Comparison of ENCODE assay signal across 15 mouse cellular contexts in the genomic region with DNA sequence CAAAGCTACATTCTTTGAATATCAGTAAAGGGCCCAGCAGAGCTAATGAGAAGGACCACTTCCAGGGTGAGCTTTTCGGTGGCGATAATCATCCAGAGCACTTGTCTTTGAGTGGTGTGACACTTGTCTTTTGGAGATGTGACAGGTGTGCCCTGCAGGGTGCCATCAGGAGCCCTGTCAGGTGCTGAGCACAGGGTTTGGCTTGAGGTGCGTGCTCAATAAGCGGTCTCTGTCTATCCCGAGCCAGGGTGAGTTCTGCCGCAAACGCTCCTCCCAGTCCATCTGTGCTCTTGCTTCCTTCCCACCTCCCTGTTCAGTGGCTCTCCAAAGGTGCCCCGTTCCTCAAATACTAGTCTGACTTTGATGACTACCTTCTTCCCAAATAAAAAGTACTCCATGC. TPM values are rescaled to one million over a fixed set of nuclear protein-coding genes. Genes with fewer than 3 reads are reported as not detected.
A peak's percentile ranks its signal among the peaks of the same experiment; 100 is the strongest.
DNase-seq lines count a peak whose midpoint lies in the region; ATAC-seq lines count a peak whose summit lies in the region.
"Had no signal": no experiment of that assay in that cellular context is flagged by ENCODE, and none has a peak within 500 bp of the region (broad histone marks: within the 10 kb centered on the region; RNA-seq: fewer than 3 reads in every experiment).

No protein-coding gene starts in this region.

- H3K4me2 ChIP-seq in heart, embryonic 12.5 days: peak overlapping the region; percentile 51
- H3K4me2 ChIP-seq: liver, embryonic 12.5 days had no signal

- intact Hi-C loops in left cerebral cortex, postnatal 4 days (cut with DNase I): no loop called here
- intact Hi-C loops in left cerebral cortex, postnatal 25 days (cut with DNase I): no loop called here

- no peaks in the 10 kb centered on the region for H3K9me3 ChIP-seq in heart, embryonic 12.5 days (replicated peaks)
- H3K9me3 ChIP-seq: forebrain, embryonic 10.5 days; liver, embryonic 12.5 days; megakaryocyte, embryonic 14.5 days had no signal

- no peaks in the 10 kb centered on the region for H3K27me3 ChIP-seq in heart, embryonic 12.5 days (replicated peaks)
- H3K27me3 ChIP-seq: liver, embryonic 12.5 days; megakaryocyte, embryonic 14.5 days had no signal

- 0 out of 2 replicates have a peak overlapping the region, but pooled peaks have one; percentile 1 for H3K4me3 ChIP-seq in heart, embryonic 12.5 days
- H3K4me3 ChIP-seq: forebrain, embryonic 10.5 days; liver, embryonic 12.5 days; megakaryocyte, embryonic 14.5 days had no signal

- peak overlapping the region; percentile 55 for H3K27ac ChIP-seq in heart, embryonic 12.5 days (ENCODE audit: poor library complexity, severe bottlenecking)
- H3K27ac ChIP-seq: forebrain, embryonic 10.5 days; liver, embryonic 12.5 days had no signal

- DNase-seq in heart, adult 11 months: no peak
- peak; percentile 47 for DNase-seq in left cerebral cortex, postnatal 4 days
- DNase-seq in left cerebral cortex, postnatal 25 days (ENCODE audit: low spot score in 2 of 2): no peak
- DNase-seq in cerebellum, adult 18-20 months: peak; percentile 90 to 91
- DNase-seq in cerebellum, postnatal 25 days: peak; percentile 91 to 92
- DNase-seq: adrenal gland, postnatal 14 days; B cell, adult 2 months; gastrocnemius, postnatal 10 days; lung, postnatal 10 days; thymus, adult 18-20 months had no signal

- H3K4me1 ChIP-seq in heart, embryonic 12.5 days (replicated peaks): peaks cover 25% of the 10 kb centered on the region
- H3K4me1 ChIP-seq: liver, embryonic 12.5 days; megakaryocyte, embryonic 14.5 days had no signal

- H3K36me3 ChIP-seq in heart, embryonic 12.5 days: no peaks in the 10 kb centered on the region
- H3K36me3 ChIP-seq: forebrain, embryonic 10.5 days; liver, embryonic 12.5 days had no signal

- 38% methylated on average over 8 of the region's 8 CpGs for WGBS in heart, embryonic 12.5 days

- H3K9ac ChIP-seq in heart, embryonic 12.5 days: peak overlapping the region; percentile 19; the same call in 1 of the 2 replicates
- H3K9ac ChIP-seq: liver, embryonic 12.5 days had no signal

- ATAC-seq in heart, embryonic 12.5 days (ENCODE audit: insufficient number of reproducible peaks, low FRiP score): 0 out of 2 replicates have a peak, but pooled peaks have one; percentile 57
- no peak for ATAC-seq in activated CD4-positive, CD25-positive, alpha-beta regulatory T cell, adult 4 months
- ATAC-seq: liver, embryonic 12.5 days had no signal

RNA-seq across cellular contexts. Expression of gene Camk2d, which starts 35.5 kb away (rescaled TPM):
- 125 and 136 TPM in 2 replicates for polyA plus RNA-seq in heart, embryonic 12.5 days (2016; fragmentation: Nextera tagmentation; extraction: Ambion mirVana)
- 10 to 100 TPM; 74.5 to 96.9 TPM for total RNA-seq in left cerebral cortex, postnatal 4 days (2021)
- 100 to 1,000 TPM; 174 to 178 TPM for total RNA-seq in left cerebral cortex, postnatal 25 days (2021)
- 10 to 100 TPM; 41.6 to 80.5 TPM for polyA plus RNA-seq in activated CD4-positive, CD25-positive, alpha-beta regulatory T cell, adult 4 months (2017; shearing (Covaris generic))

Comparison
In these comparisons a context has a peak if more than half of its experiments do, and no peak if none do; other contexts are left out.
1. DNase-seq: peak in left cerebral cortex, postnatal 4 days (single experiment), cerebellum, adult 18-20 months (2 of 2) and cerebellum, postnatal 25 days (2 of 2); none in heart, adult 11 months (single experiment) and left cerebral cortex, postnatal 25 days (0 of 2).